Mouse (Mus musculus): Measurements from ENCODE around the gene 4930519P11Rik.

- no peak for TF ChIP-seq POLR2AphosphoS5 (IDR thresholded peaks at IDR 0.05; ENCODE audit: insufficient replicate concordance, low read depth, low read length)
- TF ChIP-seq GATA1 (IDR thresholded peaks at IDR 0.05; ENCODE audit: borderline replicate concordance, low read length) = no peak
- no peak for TF ChIP-seq CTCF (IDR thresholded peaks at IDR 0.05; ENCODE audit: low read depth, low read length)
- no peak for TF ChIP-seq TAL1 (conservative IDR thresholded peaks at IDR 0.05; ENCODE audit: low read depth, low read length)
- TF ChIP-seq GATA2 (IDR thresholded peaks at IDR 0.05; ENCODE audit: borderline replicate concordance, low read depth, low read length) = no peak
Observed at GRCm38 (mm10) chr2:154601324-154601723, 11.9 kb downstream of the 4930519P11Rik start.
